Mouse (Mus musculus): ENCODE results near the gene Ap5s1. TPM values are rescaled to one million over a fixed set of nuclear protein-coding genes. Genes with fewer than 3 reads are reported as not detected.

Ap5s1 gene
- total and polyA plus RNA-seq, 3 experiments = 9.1 to 22.5 (median 9.9) TPM

GRCm38 (mm10) chr2:131242180-131242579 is 35.3 kb downstream of the Ap5s1 start:
- peaks cover 0 to 14% of the 10 kb centered on the region in 2 experiments; a peak in 2 of 4 replicates for H3K4me1 ChIP-seq (ENCODE audit: control insufficient read depth in 1 of 2, insufficient read depth in 2 of 2)
- H3K79me2 ChIP-seq (replicated peaks; ENCODE audit: control insufficient read depth, extremely low read depth, insufficient read depth, poor library complexity, severe bottlenecking) = no peaks in the 10 kb centered on the region
- in situ Hi-C loops (cut with MboI; ENCODE audit: low pct_ligation_motif_present, low pct_unique_long_range_greater_than_20kb, low sequenced_read_pairs) (no loop called here), dilution Hi-C loops (cut with MboI; ENCODE audit: extremely low pct_ligation_motif_present, extremely low pct_unique_long_range_greater_than_20kb, low sequenced_read_pairs) (no loop called here)
- H3K9ac ChIP-seq (ENCODE audit: insufficient read depth, low read depth) = no peak overlapping the region
- no peaks in the 10 kb centered on the region for H3K9me3 ChIP-seq (replicated peaks; ENCODE audit: low read length)
- H3K4me3 ChIP-seq (replicated peaks in 1 of 3; ENCODE audit: low read depth in 2 of 3, low read length in 2 of 3, poor library complexity in 1 of 3) = no peak overlapping the region
- no peak overlapping the region for H3K27ac ChIP-seq (ENCODE audit: insufficient read depth, low read depth)
- no peak for DNase-seq (ENCODE audit: extremely low read depth)
- H3K4me2 ChIP-seq (ENCODE audit: insufficient read depth, low read depth, poor library complexity, severe bottlenecking) = no peak overlapping the region
- peaks cover 78 to 97% of the 10 kb centered on the region in 2 experiments for H3K36me3 ChIP-seq (replicated peaks in 1 of 2; ENCODE audit: control insufficient read depth in 1 of 2, insufficient read depth in 1 of 2, low read length in 1 of 2)
- TF ChIP-seq PAX5 (IDR thresholded peaks at IDR 0.05; ENCODE audit: low read length) (no peak), CHD1 (IDR thresholded peaks at IDR 0.05; ENCODE audit: low read depth, low read length) (no peak), SMC3 (IDR thresholded peaks at IDR 0.05; ENCODE audit: low read depth, low read length) (no peak), MAZ (IDR thresholded peaks at IDR 0.05; ENCODE audit: low read depth, low read length) (no peak), MEF2A (IDR thresholded peaks at IDR 0.05; ENCODE audit: borderline replicate concordance, low read depth, low read length) (no peak), POLR2A (IDR thresholded peaks at IDR 0.05; ENCODE audit: low read depth, low read length) (no peak), NELFE (IDR thresholded peaks at IDR 0.05; ENCODE audit: low read depth, low read length) (no peak)
- no peaks in the 10 kb centered on the region for H3K27me3 ChIP-seq (replicated peaks)

GRCm38 (mm10) chr2:131242929-131243328 is 36.1 kb downstream of the Ap5s1 start:
- no peak for TF ChIP-seq SIN3A (IDR thresholded peaks at IDR 0.05; ENCODE audit: low read length)
- TF ChIP-seq RCOR1 (conservative IDR thresholded peaks at IDR 0.05; ENCODE audit: low read depth, low read length) = no peak
- no peak for TF ChIP-seq GABPA (IDR thresholded peaks at IDR 0.05; ENCODE audit: insufficient replicate concordance, low read depth, low read length)
- TF ChIP-seq UBTF (IDR thresholded peaks at IDR 0.05; ENCODE audit: low read depth, low read length) = no peak
- no peak for TF ChIP-seq RAD21 (IDR thresholded peaks at IDR 0.05; ENCODE audit: low read depth, low read length)
- no peak for TF ChIP-seq POLR2A (IDR thresholded peaks at IDR 0.05; ENCODE audit: low read depth, low read length)
- no peak for TF ChIP-seq MAZ (IDR thresholded peaks at IDR 0.05; ENCODE audit: low read depth, low read length)
- no peak for TF ChIP-seq SMC3 (IDR thresholded peaks at IDR 0.05; ENCODE audit: low read depth, low read length)
- no peaks in the 10 kb centered on the region for H3K27me3 ChIP-seq (replicated peaks)
- in situ Hi-C loops (cut with MboI; ENCODE audit: low pct_ligation_motif_present, low pct_unique_long_range_greater_than_20kb, low sequenced_read_pairs) (no loop called here), dilution Hi-C loops (cut with MboI; ENCODE audit: extremely low pct_ligation_motif_present, extremely low pct_unique_long_range_greater_than_20kb, low sequenced_read_pairs) (no loop called here)
- H3K4me2 ChIP-seq (ENCODE audit: insufficient read depth, low read depth, poor library complexity, severe bottlenecking) = no peak overlapping the region
- H3K36me3 ChIP-seq (replicated peaks in 1 of 2; ENCODE audit: control insufficient read depth in 1 of 2, insufficient read depth in 1 of 2, low read length in 1 of 2) = peaks cover 84 to 97% of the 10 kb centered on the region in 2 experiments
- peaks cover 0 to 9% of the 10 kb centered on the region in 2 experiments; a peak in 2 of 4 replicates for H3K4me1 ChIP-seq (ENCODE audit: control insufficient read depth in 1 of 2, insufficient read depth in 2 of 2)
- H3K4me3 ChIP-seq (replicated peaks in 1 of 3; ENCODE audit: low read depth in 2 of 3, low read length in 2 of 3, poor library complexity in 1 of 3) = no peak overlapping the region
- H3K27ac ChIP-seq (ENCODE audit: insufficient read depth, low read depth) = no peak overlapping the region
- DNase-seq (ENCODE audit: extremely low read depth) = no peak
- no peaks in the 10 kb centered on the region for H3K9me3 ChIP-seq (replicated peaks; ENCODE audit: low read length)
- H3K9ac ChIP-seq (ENCODE audit: insufficient read depth, low read depth) = no peak overlapping the region
- no peaks in the 10 kb centered on the region for H3K79me2 ChIP-seq (replicated peaks; ENCODE audit: control insufficient read depth, extremely low read depth, insufficient read depth, poor library complexity, severe bottlenecking)

- Histone ChIP-seq H3K36me3 (replicated peaks in 1 of 2; ENCODE audit: control insufficient read depth in 1 of 2, insufficient read depth in 1 of 2, low read length in 1 of 2) (peaks cover 0 to 23% of the 10 kb centered on the region in 2 experiments), H3K79me2 (replicated peaks; ENCODE audit: control insufficient read depth, extremely low read depth, insufficient read depth, poor library complexity, severe bottlenecking) (no peaks in the 10 kb centered on the region), H3K4me2 (ENCODE audit: insufficient read depth, low read depth, poor library complexity, severe bottlenecking) (peak overlapping the region; percentile 74), H3K27ac (ENCODE audit: insufficient read depth, low read depth) (no peak overlapping the region), H3K4me3 (replicated peaks in 1 of 3; ENCODE audit: low read depth in 2 of 3, low read length in 2 of 3, poor library complexity in 1 of 3) (no peak overlapping the region), H3K9me3 (replicated peaks; ENCODE audit: low read length) (no peaks in the 10 kb centered on the region), H3K27me3 (replicated peaks) (no peaks in the 10 kb centered on the region), H3K9ac (ENCODE audit: insufficient read depth, low read depth) (no peak overlapping the region), H3K4me1 (ENCODE audit: control insufficient read depth in 1 of 2, insufficient read depth in 2 of 2) (peaks cover 3 to 17% of the 10 kb centered on the region in 2 experiments; a peak in 2 of 4 replicates)
- dilution Hi-C loops (cut with MboI; ENCODE audit: extremely low pct_ligation_motif_present, extremely low pct_unique_long_range_greater_than_20kb, low sequenced_read_pairs) = no loop called here
- in situ Hi-C loops (cut with MboI; ENCODE audit: low pct_ligation_motif_present, low pct_unique_long_range_greater_than_20kb, low sequenced_read_pairs) = loop anchor here (5.0 to 25.0 kb wide), 2 partner anchors 162 to 258 kb away; no protein-coding TSS in a partner anchor
- peak; percentile 75 for DNase-seq (ENCODE audit: extremely low read depth)
- TF ChIP-seq POLR2AphosphoS2 (IDR thresholded peaks at IDR 0.05; ENCODE audit: low read depth, low read length) (no peak), BHLHE40 (IDR thresholded peaks at IDR 0.05; ENCODE audit: low read depth, low read length) (0 out of 2 replicates have a peak, but pooled peaks have one; percentile 27), MYC (IDR thresholded peaks at IDR 0.05; ENCODE audit: low read depth, low read length) (peak; percentile 31; the same call in 1 of the 2 replicates), ZMIZ1 (IDR thresholded peaks at IDR 0.05; ENCODE audit: low read depth, low read length) (no peak), IRF4 (IDR thresholded peaks at IDR 0.05; ENCODE audit: low read depth, low read length) (peak; percentile 47; the same call in 1 of the 2 replicates), MEF2A (IDR thresholded peaks at IDR 0.05; ENCODE audit: borderline replicate concordance, low read depth, low read length) (0 out of 2 replicates have a peak, but pooled peaks have one; percentile 47), MAZ (IDR thresholded peaks at IDR 0.05; ENCODE audit: low read depth, low read length) (peak; percentile 65; the same call in 1 of the 2 replicates), MAX (IDR thresholded peaks at IDR 0.05; ENCODE audit: low read length) (peak; percentile 57; the same call in 1 of the 2 replicates), NELFE (IDR thresholded peaks at IDR 0.05; ENCODE audit: low read depth, low read length) (no peak), KAT2A (IDR thresholded peaks at IDR 0.05; ENCODE audit: insufficient replicate concordance, low read length) (0 out of 2 replicates have a peak, but pooled peaks have one; percentile 26), ETS1 (conservative IDR thresholded peaks at IDR 0.05; ENCODE audit: low read depth, low read length) (no peak), HCFC1 (IDR thresholded peaks at IDR 0.05; ENCODE audit: low read depth, low read length) (peak; percentile 43; the same call in 1 of the 2 replicates), ZKSCAN1 (IDR thresholded peaks at IDR 0.05; ENCODE audit: borderline replicate concordance, low read depth, low read length) (no peak), POLR2A (IDR thresholded peaks at IDR 0.05; ENCODE audit: low read depth, low read length) (no peak)
These were observed 46.9 kb downstream of the Ap5s1 start for GRCm38 (mm10) chr2:131253681-131254328.

Data from CH12.LX (cell line).